26 mouse cellular contexts compared by ENCODE assay signal in the genomic region with DNA sequence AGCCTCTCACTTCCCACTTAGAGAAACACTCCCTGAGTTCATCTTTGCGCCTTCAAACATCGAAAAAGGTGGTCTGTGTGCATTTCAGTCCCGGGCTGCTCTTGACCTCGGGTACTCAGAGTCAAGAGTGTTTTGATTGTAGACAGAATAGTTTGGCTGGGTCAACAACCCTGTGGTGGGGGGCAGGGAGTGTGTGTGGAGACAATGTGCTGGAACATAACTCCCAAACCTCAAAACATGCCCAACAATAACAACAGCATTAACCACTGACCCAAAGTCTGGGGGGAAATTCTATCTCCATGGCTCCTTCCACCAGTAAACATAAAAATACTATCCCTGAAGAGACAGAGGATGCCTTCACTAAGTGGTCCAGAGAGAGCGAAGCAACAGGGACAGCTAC. TPM values are rescaled to one million over a fixed set of nuclear protein-coding genes. Genes with fewer than 3 reads are reported as not detected.
"Had no signal": no experiment of that assay in that cellular context is flagged by ENCODE, and none has a peak within 500 bp of the region (broad histone marks: within the 10 kb centered on the region; RNA-seq: fewer than 3 reads in every experiment).

No protein-coding gene starts in this region.

- H3K27me3 ChIP-seq: heart, embryonic 12.5 days; hindbrain, embryonic 12.5 days; intestine, embryonic 15.5 days; limb, embryonic 12.5 days; liver, embryonic 13.5 days; liver, embryonic 15.5 days had no signal

- DNase-seq: gastrocnemius, adult 2 months; gastrocnemius, postnatal 10 days; gastrocnemius, postnatal 25 days; heart, adult 18-20 months; heart, postnatal 10 days; heart, postnatal 4 days; kidney, adult 8-10 months; kidney, postnatal 36 days; liver; liver, embryonic 13.5 days; liver, postnatal 0 days had no signal

- H3K36me3 ChIP-seq: heart, embryonic 10.5 days; heart, embryonic 12.5 days; hindbrain, embryonic 10.5 days; hindbrain, embryonic 12.5 days; intestine, embryonic 15.5 days; limb, embryonic 10.5 days; liver, embryonic 13.5 days; liver, embryonic 15.5 days had no signal

- H3K9me3 ChIP-seq: heart, embryonic 10.5 days; heart, embryonic 12.5 days; hindbrain, embryonic 10.5 days; hindbrain, embryonic 12.5 days; intestine, embryonic 15.5 days; limb, embryonic 10.5 days; limb, embryonic 12.5 days; liver, embryonic 13.5 days; liver, embryonic 15.5 days had no signal

- H3K4me2 ChIP-seq: heart, embryonic 12.5 days; hindbrain, embryonic 12.5 days; hindbrain, embryonic 14.5 days; intestine, embryonic 15.5 days; limb, embryonic 12.5 days; liver, embryonic 11.5 days; liver, embryonic 13.5 days; liver, embryonic 15.5 days had no signal

- ATAC-seq: hindbrain, embryonic 16.5 days; inflammation-experienced regulatory T-cells, adult 6 months; intestine, embryonic 15.5 days; intestine, postnatal 0 days; liver, postnatal 0 days had no signal

- H3K4me3 ChIP-seq: gastrocnemius, adult 2 months; heart, embryonic 10.5 days; heart, embryonic 12.5 days; hindbrain, embryonic 10.5 days; hindbrain, embryonic 12.5 days; intestine, embryonic 15.5 days; layer of hippocampus, adult 2 months; left cerebral cortex, adult 2 months; limb, embryonic 10.5 days; limb, embryonic 12.5 days; liver, embryonic 13.5 days; liver, embryonic 15.5 days had no signal

- H3K27ac ChIP-seq: gastrocnemius, adult 2 months; heart, embryonic 10.5 days; hindbrain, embryonic 10.5 days; hindbrain, embryonic 12.5 days; hindbrain, embryonic 14.5 days; intestine, embryonic 15.5 days; layer of hippocampus, adult 2 months; left cerebral cortex, adult 2 months; limb, embryonic 10.5 days; limb, embryonic 12.5 days; liver, embryonic 13.5 days; liver, embryonic 15.5 days had no signal

- H3K9ac ChIP-seq: heart, embryonic 12.5 days; hindbrain, embryonic 12.5 days; hindbrain, embryonic 14.5 days; intestine, embryonic 15.5 days; limb, embryonic 12.5 days; liver, embryonic 13.5 days; liver, embryonic 15.5 days; liver, postnatal 0 days had no signal

- H3K4me1 ChIP-seq: heart, embryonic 10.5 days; heart, embryonic 12.5 days; hindbrain, embryonic 10.5 days; hindbrain, embryonic 12.5 days; intestine, embryonic 15.5 days; limb, embryonic 10.5 days; limb, embryonic 12.5 days; liver, embryonic 13.5 days; liver, embryonic 15.5 days had no signal

RNA-seq across cellular contexts. Expression of a gene that starts 51.4 kb away (rescaled TPM):
- polyA plus RNA-seq: liver, embryonic 13.5 days; liver, postnatal 0 days had no signal
